Mouse (Mus musculus) embryo, embryonic 10 days (tissue): ENCODE data around the gene Kiz.

Experiments
- DNase-seq: peaks from one replicate; pipeline ENCODE4 v3.0.0-alpha.2; 2015; ENCODE audit warnings: low spot score

The Kiz gene

GRCm38 (mm10) chr2:146855599-146856039 lies at the start of gene Kiz:
Kiz (plus strand) TSS chr2:146855864.
- peak; percentile 94 for DNase-seq

GRCm38 (mm10) chr2:146809706-146810256 lies 45.9 kb upstream of the Kiz start:
- DNase-seq: no peak

GRCm38 (mm10) chr2:146810695-146811094 lies 45.0 kb upstream of the Kiz start:
- DNase-seq: peak; percentile 17

DNA sequence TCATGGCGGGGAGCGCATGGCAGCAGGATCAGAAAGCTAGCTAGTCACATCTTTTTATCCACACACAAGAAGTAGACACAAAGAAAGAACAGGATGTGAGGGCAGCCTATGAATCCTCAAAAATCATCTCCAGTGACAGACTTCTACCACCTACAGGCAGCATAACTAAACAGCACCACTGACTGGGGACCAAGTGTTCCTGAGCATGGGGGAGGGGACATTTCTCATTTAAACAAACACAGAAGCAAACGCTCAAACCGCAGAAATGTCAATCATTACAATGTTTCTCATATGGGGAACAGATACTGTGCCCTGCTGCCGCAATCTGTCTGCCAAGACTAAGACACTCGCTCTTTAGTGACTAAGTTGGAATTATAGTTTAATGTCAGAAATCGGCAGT lies 40.7 kb upstream of the Kiz start:
- DNase-seq: no peak

DNA sequence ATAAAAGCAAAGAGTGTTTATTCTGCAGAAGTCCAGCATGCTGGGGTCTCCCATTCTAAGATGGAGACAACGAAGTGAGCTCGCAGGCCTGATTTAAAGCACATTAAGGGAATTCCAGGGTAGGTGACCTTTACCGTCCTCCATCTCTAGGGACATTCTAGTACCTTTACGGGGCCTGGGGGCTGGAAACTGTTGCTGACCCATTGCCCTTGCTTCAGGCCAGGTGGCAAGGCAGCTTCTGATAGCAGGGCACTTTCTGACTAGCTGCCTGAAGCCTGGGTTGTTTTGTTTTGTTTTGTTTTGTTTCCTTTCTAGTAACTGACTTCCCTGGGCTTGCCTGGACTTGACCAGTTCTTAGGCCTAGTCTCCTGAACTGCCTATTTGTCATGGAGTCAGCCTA lies 36.6 kb upstream of the Kiz start:
- no peak for DNase-seq

DNA sequence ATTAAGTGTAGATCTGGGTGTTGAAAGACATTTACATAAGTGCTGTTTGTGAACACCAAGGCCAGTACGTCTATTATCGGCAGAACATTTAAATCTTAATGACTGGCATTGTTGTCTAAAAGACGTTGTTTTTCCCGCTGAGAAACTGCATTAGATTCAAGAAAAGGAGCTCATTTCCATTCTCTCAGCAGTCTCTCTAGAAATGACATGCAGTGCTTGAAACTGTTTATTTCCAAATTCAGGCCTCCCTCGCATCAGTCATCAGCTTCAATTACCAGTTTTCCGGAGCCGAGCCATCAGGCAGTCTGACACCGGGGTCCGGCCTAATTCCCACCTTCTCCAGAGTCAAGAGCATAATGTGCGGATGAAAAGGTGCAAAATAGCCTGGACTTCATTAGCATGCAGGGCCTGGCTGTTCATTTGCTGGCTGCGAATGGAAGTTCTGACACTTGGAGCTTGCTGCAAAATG lies 32.1 kb upstream of the Kiz start:
- DNase-seq: no peak

GRCm38 (mm10) chr2:146824043-146824442 lies 31.6 kb upstream of the Kiz start:
- DNase-seq: peak; percentile 34

- no peak for DNase-seq
Observed at GRCm38 (mm10) chr2:146828006-146828405, 27.7 kb upstream of the Kiz start.

GRCm38 (mm10) chr2:146833222-146834063 lies 22.2 kb upstream of the Kiz start:
- peak; percentile 57 for DNase-seq

- DNase-seq: no peak
Observed at GRCm38 (mm10) chr2:146834064-146834313, 21.7 kb upstream of the Kiz start.

DNA sequence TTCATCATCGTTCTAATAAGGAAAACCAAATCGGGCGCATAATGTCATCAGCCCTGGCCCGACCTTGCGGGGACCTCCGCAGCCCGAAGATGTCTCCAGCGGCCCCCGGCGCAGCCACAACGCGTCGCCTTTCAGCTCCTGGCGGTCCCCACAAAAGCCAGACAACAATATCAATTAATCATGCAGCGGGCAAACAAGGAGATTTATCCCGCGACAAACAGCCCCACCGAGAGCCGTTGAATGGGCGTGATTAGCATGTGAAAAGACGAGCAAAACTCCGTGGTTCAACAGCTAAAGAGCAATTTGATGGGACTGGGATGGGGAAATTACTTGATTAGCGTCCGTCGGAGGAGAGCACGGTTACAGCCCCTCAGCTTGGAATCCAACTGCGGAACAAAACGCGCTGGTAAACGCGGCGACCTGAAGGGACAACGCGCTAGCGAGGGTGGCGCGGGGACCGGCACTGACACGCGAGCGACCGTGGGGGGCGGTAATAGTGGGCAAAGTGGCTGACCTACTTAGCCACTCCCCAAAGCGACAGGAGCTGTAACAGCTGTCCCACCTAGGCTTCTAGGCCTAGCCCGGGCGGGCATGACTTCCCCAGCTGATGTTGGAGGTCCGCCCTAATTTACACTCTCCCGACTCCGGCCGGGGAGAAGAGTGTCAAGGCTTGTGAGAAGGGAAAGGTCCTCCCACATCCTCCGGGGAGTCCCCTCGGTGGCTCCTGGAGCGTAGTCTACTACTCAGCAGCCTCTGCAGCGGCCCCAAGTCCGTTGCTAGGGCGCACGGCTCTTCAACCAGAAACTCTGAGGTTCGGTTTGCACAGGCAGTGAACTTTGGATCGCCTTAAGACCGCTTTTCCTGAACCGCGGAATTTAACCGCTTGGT lies 21.1 kb upstream of the Kiz start:
- peak; percentile 80 for DNase-seq

GRCm38 (mm10) chr2:146835241-146835990 lies 20.2 kb upstream of the Kiz start:
- DNase-seq: peak; percentile 68

GRCm38 (mm10) chr2:146836246-146836645 lies 19.4 kb upstream of the Kiz start:
- peak; percentile 52 for DNase-seq

DNA sequence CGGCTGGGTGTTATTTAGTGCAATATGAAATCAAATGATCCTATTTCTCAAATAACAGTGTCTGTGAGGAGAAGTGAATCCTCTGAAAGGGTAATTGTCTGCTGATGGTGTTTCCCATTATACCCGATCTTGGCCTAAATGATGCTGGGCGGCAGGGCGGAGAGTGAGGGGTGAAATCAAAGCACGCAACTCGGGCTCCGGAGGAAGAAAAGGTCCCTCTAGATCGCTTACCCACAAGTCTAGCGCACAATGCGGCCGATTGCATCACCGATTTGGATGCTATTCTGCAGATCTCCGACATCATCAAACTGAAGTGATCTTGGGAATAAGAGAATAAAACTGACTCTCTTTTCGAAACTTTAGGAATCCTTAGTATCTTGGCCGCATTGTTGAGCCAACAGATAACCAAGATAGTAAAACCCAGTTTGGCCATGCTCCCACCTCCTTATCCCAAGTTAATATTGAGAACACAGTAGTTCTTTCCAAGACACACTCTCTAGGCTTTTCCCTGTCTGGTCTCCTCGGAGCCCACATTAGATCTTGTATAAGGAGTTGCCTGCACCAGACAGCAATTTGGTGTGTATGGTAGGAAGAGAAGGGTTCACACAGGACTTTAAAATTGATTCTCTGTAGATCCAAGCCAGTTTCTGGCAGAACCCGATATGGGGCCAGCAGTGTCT lies 18.7 kb upstream of the Kiz start:
- peak; percentile 58 for DNase-seq

GRCm38 (mm10) chr2:146837653-146838052 lies 18.0 kb upstream of the Kiz start:
- no peak for DNase-seq

- peak; percentile 58 for DNase-seq
Observed at GRCm38 (mm10) chr2:146838596-146839302, 16.9 kb upstream of the Kiz start.

GRCm38 (mm10) chr2:146839303-146840030 lies 16.2 kb upstream of the Kiz start:
- DNase-seq: peak; percentile 36

DNA sequence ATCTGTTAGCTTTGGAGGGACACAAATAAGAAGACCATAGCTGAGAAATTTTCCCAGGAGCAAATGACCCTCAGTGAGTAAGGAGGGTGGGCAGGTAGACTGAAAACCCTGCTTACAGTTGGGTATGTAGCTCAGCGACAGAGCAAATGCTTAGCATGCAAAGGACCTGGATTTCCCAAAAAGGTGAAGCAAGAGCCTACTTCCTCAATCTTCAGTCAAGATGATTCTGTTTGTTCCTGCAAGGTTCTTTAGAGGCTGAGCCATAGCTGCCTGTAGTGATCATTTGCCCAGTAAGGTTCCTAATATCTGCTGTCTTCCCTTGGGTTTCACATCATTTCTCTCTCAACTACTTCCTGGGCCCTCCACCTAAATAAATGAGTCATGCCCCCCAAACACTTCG lies 7.8 kb upstream of the Kiz start:
- no peak for DNase-seq

DNA sequence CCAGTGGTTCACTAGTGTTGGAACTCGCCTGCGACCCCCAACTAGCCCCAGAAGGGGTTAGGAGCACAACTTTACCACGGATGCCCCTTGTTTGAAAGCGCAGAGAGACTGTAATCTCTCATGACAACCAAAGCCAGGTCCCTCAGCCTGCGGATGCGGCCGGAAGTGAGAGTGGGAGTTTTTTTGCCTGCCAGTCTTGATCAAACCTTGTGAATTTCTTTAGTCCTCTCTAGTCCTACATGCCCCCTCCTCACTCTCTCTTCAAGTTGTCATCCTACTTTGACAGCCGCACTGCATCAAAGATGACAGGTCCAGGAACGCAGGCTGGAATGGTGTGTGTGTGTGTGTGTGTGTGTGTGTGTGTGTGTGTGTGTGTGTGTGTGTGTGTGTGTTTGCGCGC lies 456 bp downstream of the Kiz start:
- DNase-seq: peak; percentile 50

GRCm38 (mm10) chr2:146856853-146857252 lies 1.2 kb downstream of the Kiz start:
- no peak for DNase-seq
